Mouse (Mus musculus) liver, embryonic 14.5 days (tissue): Measurements from ENCODE around the gene Klc3.

Source experiments
- CTCF ChIP-seq: IDR thresholded peaks from 2 replicates; pipeline ENCODE4 v1.5.1; 2016; ENCODE audit warnings: antibody characterized with exemption, low read depth, control low read depth
- EP300 ChIP-seq: IDR thresholded peaks from 2 replicates; pipeline ENCODE4 v1.6.1; 2016; ENCODE audit warnings: antibody characterized with exemption, low read depth

DNA sequence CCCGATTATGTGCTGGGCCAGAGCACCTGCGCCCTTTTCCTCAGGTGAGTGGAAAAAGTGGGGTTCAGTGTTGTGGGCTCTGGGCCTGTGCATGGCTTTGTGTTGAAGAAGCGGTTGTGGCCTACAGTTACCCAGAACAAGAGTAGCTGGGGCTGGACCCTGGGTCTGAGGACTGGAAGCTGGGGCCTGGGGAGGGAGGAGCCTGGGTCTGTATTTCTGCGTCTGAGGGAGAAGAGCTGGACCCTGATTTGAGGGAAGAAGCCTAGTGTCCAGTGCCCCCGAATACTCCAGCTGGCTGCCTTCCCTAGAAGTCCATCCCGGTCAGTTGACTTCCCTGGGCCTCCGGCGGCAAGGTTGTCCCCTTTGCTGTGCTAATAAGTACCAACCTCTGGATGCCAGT is 53.7 kb downstream of the Klc3 start:
- TF ChIP-seq CTCF (no peak), EP300 (no peak)
